Comparison of ENCODE assay signal across 22 mouse cellular contexts in the genomic region with DNA sequence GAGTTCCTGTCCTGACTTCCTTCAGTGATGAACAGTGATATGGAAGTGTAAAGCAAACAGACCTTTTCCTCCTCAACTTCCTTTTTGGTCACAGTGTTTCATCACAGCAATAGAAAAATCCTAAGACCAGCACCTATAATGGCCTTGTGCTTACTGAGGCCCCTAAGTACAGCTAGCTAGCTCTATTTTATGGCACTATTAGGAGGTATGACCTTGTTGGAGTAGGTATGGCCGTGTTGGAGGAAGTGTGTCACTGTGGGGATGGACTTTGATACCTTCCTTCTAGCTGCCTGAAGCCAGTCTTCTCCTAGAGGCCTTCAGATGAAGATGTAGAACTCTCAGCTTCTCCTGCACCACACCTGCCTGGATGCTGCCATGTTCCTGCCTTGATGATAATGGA.
"Had no signal": no experiment of that assay in that cellular context is flagged by ENCODE, and none has a peak within 500 bp of the region (broad histone marks: within the 10 kb centered on the region; RNA-seq: fewer than 3 reads in every experiment).

No protein-coding gene starts in this region.

- H3K4me1 ChIP-seq: heart, embryonic 10.5 days; heart, embryonic 12.5 days; liver, embryonic 12.5 days had no signal

- DNase-seq: forebrain, postnatal 0 days; gastrocnemius, postnatal 14 days; gastrocnemius, postnatal 36 days; heart, adult 18-20 months; heart, postnatal 10 days; heart, postnatal 36 days; kidney, adult 18-20 months; kidney, adult 8-10 months; kidney, postnatal 10 days; kidney, postnatal 36 days; layer of hippocampus, adult 9-11 months; layer of hippocampus, postnatal 36 days; left cerebral cortex, postnatal 4 days had no signal

- H3K27ac ChIP-seq: heart, embryonic 10.5 days; hindbrain, embryonic 12.5 days; hindbrain, embryonic 14.5 days; hindbrain, postnatal 0 days; limb, embryonic 13.5 days; limb, embryonic 15.5 days; liver, embryonic 12.5 days; liver, embryonic 14.5 days had no signal

- H3K9ac ChIP-seq: forebrain, postnatal 0 days; heart, embryonic 12.5 days; hindbrain, embryonic 12.5 days; hindbrain, embryonic 14.5 days; limb, embryonic 13.5 days; limb, embryonic 15.5 days; liver, embryonic 12.5 days; liver, embryonic 14.5 days had no signal

- H3K9me3 ChIP-seq: heart, embryonic 10.5 days; hindbrain, embryonic 12.5 days; limb, embryonic 13.5 days; limb, embryonic 15.5 days; liver, embryonic 12.5 days had no signal

- H3K36me3 ChIP-seq: heart, embryonic 10.5 days; heart, embryonic 12.5 days; hindbrain, embryonic 12.5 days; limb, embryonic 13.5 days; limb, embryonic 15.5 days; liver, embryonic 12.5 days had no signal

- ATAC-seq: forebrain, postnatal 0 days; hindbrain, postnatal 0 days; liver, embryonic 12.5 days had no signal

- H3K4me3 ChIP-seq: heart, embryonic 10.5 days; heart, embryonic 12.5 days; hindbrain, embryonic 12.5 days; limb, embryonic 13.5 days; limb, embryonic 15.5 days; liver, embryonic 12.5 days had no signal

- H3K4me2 ChIP-seq: heart, embryonic 12.5 days; hindbrain, embryonic 12.5 days; hindbrain, embryonic 14.5 days; limb, embryonic 13.5 days; limb, embryonic 15.5 days; liver, embryonic 12.5 days had no signal

- H3K27me3 ChIP-seq: hindbrain, embryonic 12.5 days; limb, embryonic 13.5 days; limb, embryonic 15.5 days; liver, embryonic 12.5 days had no signal
